Mouse (Mus musculus) limb, embryonic 13.5 days (tissue): Measurements from ENCODE around the gene Wnt10b. TPM values are rescaled to one million over a fixed set of nuclear protein-coding genes. Genes with fewer than 3 reads are reported as not detected.
A peak's percentile ranks its signal among the peaks of the same experiment; 100 is the strongest.
"Not testable (repeated sequence)": the region's sequence is repeated elsewhere in the genome, so short reads cannot be mapped to it uniquely, and the experiment has no call there.

Source experiments
- ATAC-seq: fragments of 200-750 bp; cut with Nextera tagmentation; 2 replicates; pipeline ENCODE4 v1.8.0; 2017; ENCODE audit warnings: low read depth, moderate number of reproducible peaks, moderate TSS enrichment; ENCODE audit not compliant: low FRiP score
- H3K27ac ChIP-seq: fragments of 300-500 bp; sonication (generic); 2 replicates; pipeline ENCODE4 v1.5.1; 2015; ENCODE audit warnings: inconsistent platforms, mild to moderate bottlenecking, moderate library complexity
- H3K27me3 ChIP-seq: fragments of 300-500 bp; sonication (generic); 2 replicates; pipeline ENCODE4 v1.6.1; 2015; ENCODE audit warnings: mild to moderate bottlenecking, inconsistent platforms
- H3K36me3 ChIP-seq: fragments of 300-500 bp; sonication (generic); 2 replicates; pipeline ENCODE4 v1.6.1; 2015; ENCODE audit warnings: inconsistent platforms, mild to moderate bottlenecking, moderate library complexity
- H3K4me1 ChIP-seq: fragments of 300-500 bp; sonication (generic); 2 replicates; pipeline ENCODE4 v1.6.1; 2015; ENCODE audit warnings: inconsistent platforms
- H3K4me2 ChIP-seq: fragments of 300-500 bp; sonication (generic); replicated peaks from 2 replicates; pipeline ENCODE4 v1.6.1; 2015; ENCODE audit warnings: inconsistent platforms, mild to moderate bottlenecking, moderate library complexity
- H3K4me3 ChIP-seq: fragments of 300-500 bp; sonication (generic); 2 replicates; pipeline ENCODE4 v1.5.1; 2015; ENCODE audit warnings: moderate library complexity, mild to moderate bottlenecking, inconsistent platforms
- H3K9ac ChIP-seq: fragments of 300-500 bp; sonication (generic); 2 replicates; pipeline ENCODE4 v1.6.1; 2015; ENCODE audit warnings: mild to moderate bottlenecking, inconsistent platforms
- H3K9me3 ChIP-seq: fragments of 300-500 bp; sonication (generic); 2 replicates; pipeline ENCODE4 v1.6.1; 2016; ENCODE audit warnings: inconsistent platforms
- WGBS: fragments of 180-500 bp; shearing (Covaris S2); methylation state at CpG from one replicate; pipeline ENCODE4 v1.1.7; 2015; 5-methylcytosine and 5-hydroxymethylcytosine counted together
- polyA plus RNA-seq: library from polyadenylated mRNA; unstranded; fragments of >200 nt; fragmentation: Nextera tagmentation; extraction: Ambion mirVana; gene quantifications from 2 replicates; pipeline ENCODE4 v1.2.1, GENCODE M21; 2015

Gene Wnt10b
- polyA plus RNA-seq: 2.1 and 2.4 TPM in 2 replicates

GRCm38 (mm10) chr15:98777762-98778161 lies at the start of gene Wnt10b:
Wnt10b (minus strand) TSS chr15:98778150.
- Histone ChIP-seq H3K9ac (peak within 1 kb of the TSS; percentile 35; the same call in 1 of the 2 replicates), H3K36me3 (no peaks in the 10 kb centered on the region), H3K4me3 (peak within 1 kb of the TSS; percentile 38), H3K4me2 (peak within 1 kb of the TSS; percentile 57), H3K4me1 (peaks cover 56% of the 10 kb centered on the region), H3K27me3 (peaks cover 99% of the 10 kb centered on the region), H3K27ac (no peak within 1 kb of the TSS), H3K9me3 (no peaks in the 10 kb centered on the region)
- no peak for ATAC-seq
- WGBS: under 1% methylated on average over 27 of the region's 33 CpGs

DNA sequence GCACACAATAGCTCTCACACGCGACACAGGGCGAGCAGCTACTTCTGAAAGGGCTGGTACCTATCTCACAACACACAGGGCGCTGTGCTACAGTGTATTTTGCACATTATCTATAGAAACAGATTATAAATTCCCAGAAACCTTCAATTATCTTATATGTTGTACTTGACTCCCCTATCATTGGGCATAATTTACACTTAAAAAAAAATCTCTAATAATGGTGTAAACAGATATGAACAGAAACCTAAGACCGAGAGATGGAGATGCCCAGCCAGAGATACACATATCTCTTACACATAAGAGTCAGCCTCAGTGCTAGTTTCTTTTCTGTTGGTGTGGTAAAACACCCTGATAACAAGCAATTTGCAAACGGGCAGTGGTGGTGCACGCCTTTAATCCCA lies 49.7 kb upstream of the Wnt10b start:
- Histone ChIP-seq H3K9ac (no peak overlapping the region), H3K27me3 (no peaks in the 10 kb centered on the region), H3K9me3 (no peaks in the 10 kb centered on the region), H3K4me1 (peaks cover 19% of the 10 kb centered on the region), H3K36me3 (peaks cover 34% of the 10 kb centered on the region), H3K27ac (no peak overlapping the region), H3K4me3 (no peak overlapping the region), H3K4me2 (no peak overlapping the region)
- no peak for ATAC-seq
- 93% methylated on average over 7 of the region's 7 CpGs for WGBS

DNA sequence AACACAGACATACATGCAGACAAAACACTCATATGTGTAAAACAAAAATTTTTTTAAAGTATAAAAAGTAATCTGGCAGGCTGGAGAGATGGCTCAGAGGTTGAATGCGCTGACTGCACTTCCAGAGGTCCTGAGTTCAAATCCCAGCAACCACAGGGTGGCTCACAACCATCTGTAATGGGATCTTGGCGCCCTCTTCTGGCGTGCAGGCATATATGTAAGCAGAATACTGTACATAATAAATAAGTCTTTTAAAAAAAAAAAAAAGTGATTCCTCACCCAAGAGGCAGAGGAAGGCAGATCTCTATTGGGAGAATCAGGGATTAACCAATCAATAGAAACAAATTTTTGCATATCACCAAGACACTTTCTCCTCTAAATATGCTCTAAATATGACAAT lies 45.5 kb upstream of the Wnt10b start:
- Histone ChIP-seq H3K27me3 (no peaks in the 10 kb centered on the region), H3K9me3 (no peaks in the 10 kb centered on the region), H3K4me2 (no peak overlapping the region), H3K4me3 (no peak overlapping the region), H3K4me1 (no peaks in the 10 kb centered on the region), H3K36me3 (peaks cover 69% of the 10 kb centered on the region), H3K9ac (no peak overlapping the region), H3K27ac (no peak overlapping the region)
- ATAC-seq: no peak
- WGBS: 77% methylated on average over 3 of the region's 3 CpGs

- H3K4me2 ChIP-seq: no peak overlapping the region
- no peaks in the 10 kb centered on the region for H3K4me1 ChIP-seq
- H3K27me3 ChIP-seq: no peaks in the 10 kb centered on the region
- no peak overlapping the region for H3K27ac ChIP-seq
- H3K9me3 ChIP-seq: no peaks in the 10 kb centered on the region
- H3K36me3 ChIP-seq: peaks cover 72% of the 10 kb centered on the region
- no peak for ATAC-seq
- no peak overlapping the region for H3K9ac ChIP-seq
- H3K4me3 ChIP-seq: no peak overlapping the region
- 90% methylated on average over 5 of the region's 5 CpGs for WGBS
These were observed 44.2 kb upstream of the Wnt10b start for GRCm38 (mm10) chr15:98822147-98822546.

DNA sequence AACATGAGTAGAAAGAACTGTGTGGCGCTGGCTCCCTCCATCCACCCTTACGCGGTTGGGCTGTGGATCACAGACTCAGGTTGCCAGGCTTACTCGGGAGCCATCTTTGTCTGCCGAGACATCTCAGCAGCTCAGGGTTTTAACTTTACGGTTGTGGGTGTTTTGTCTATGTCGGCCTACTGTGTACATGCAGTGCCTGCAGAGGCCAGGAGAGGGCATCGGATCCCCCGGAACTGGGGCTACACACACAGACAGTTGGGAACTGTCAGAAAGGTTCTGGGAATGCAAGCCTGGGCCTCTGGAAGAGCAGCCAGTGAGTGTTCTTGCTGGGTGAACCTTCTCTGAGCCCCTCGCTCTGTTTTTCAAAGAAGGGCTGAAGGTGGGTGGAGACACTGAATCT lies 43.5 kb upstream of the Wnt10b start:
- H3K4me2 ChIP-seq: no peak overlapping the region
- WGBS: 33% methylated on average over 10 of the region's 10 CpGs
- peaks cover 79% of the 10 kb centered on the region for H3K36me3 ChIP-seq
- no peaks in the 10 kb centered on the region for H3K9me3 ChIP-seq
- H3K4me3 ChIP-seq: no peak overlapping the region
- H3K9ac ChIP-seq: no peak overlapping the region
- no peaks in the 10 kb centered on the region for H3K27me3 ChIP-seq
- no peak overlapping the region for H3K27ac ChIP-seq
- no peaks in the 10 kb centered on the region for H3K4me1 ChIP-seq
- ATAC-seq: no peak

DNA sequence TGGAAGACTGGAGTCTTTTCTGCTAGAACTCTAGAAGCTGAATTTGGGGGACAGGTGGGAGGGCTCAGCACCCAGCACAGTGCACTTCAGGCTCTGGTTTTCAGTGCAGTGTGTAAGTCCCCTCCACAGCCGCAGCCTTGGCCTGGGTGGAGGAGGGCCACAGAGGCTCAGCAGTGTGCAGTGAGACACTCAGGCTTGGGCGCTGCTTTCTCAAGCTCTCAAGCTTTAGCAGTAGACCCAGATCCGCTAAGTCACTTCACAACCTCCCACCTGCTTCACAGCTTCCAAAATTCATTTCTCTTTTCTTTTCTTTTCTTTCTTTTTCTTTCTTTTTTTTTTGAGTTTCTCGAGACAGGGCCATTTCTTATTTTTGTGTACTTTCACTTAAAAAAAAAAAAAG lies 43.0 kb upstream of the Wnt10b start:
- ATAC-seq: no peak
- Histone ChIP-seq H3K27me3 (no peaks in the 10 kb centered on the region), H3K36me3 (peaks cover 83% of the 10 kb centered on the region), H3K4me2 (no peak overlapping the region), H3K9me3 (no peaks in the 10 kb centered on the region), H3K9ac (no peak overlapping the region), H3K4me3 (no peak overlapping the region), H3K4me1 (no peaks in the 10 kb centered on the region), H3K27ac (no peak overlapping the region)
- 88% methylated on average over 4 of the region's 4 CpGs for WGBS

- WGBS: 90% methylated on average over 7 of the region's 7 CpGs
- no peaks in the 10 kb centered on the region for H3K27me3 ChIP-seq
- no peak overlapping the region for H3K9ac ChIP-seq
- no peak overlapping the region for H3K27ac ChIP-seq
- H3K9me3 ChIP-seq: no peaks in the 10 kb centered on the region
- peaks cover 84% of the 10 kb centered on the region for H3K36me3 ChIP-seq
- no peak overlapping the region for H3K4me3 ChIP-seq
- H3K4me2 ChIP-seq: no peak overlapping the region
- no peak for ATAC-seq
- no peaks in the 10 kb centered on the region for H3K4me1 ChIP-seq
These were observed 40.2 kb upstream of the Wnt10b start for GRCm38 (mm10) chr15:98818171-98818570.

- Histone ChIP-seq H3K36me3 (peaks cover 66% of the 10 kb centered on the region), H3K27ac (no peak overlapping the region)
These were observed 34.9 kb upstream of the Wnt10b start for GRCm38 (mm10) chr15:98812741-98813424.

DNA sequence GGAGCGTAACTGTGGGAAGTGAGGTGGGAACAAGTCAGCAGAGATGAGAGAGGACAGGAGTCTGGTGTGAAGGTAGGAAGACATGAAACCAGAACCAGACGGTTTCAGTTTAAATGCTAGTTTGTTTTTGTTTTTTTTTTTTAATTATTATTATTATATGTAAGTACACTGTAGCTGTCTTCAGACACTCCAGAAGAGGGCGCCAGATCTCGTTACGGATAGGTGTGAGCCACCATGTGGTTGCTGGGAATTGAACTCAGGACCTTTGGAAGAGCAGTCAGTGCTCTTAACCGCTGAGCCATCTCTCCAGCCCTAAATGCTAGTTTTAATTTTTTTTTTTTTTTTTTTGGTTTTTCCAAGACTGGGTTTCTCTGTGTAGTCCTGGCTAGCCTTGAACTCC lies 32.3 kb upstream of the Wnt10b start:
- Histone ChIP-seq H3K27me3 (peaks cover 60% of the 10 kb centered on the region), H3K36me3 (peaks cover 43% of the 10 kb centered on the region), H3K4me1 (peaks cover 35% of the 10 kb centered on the region)
- not testable (repeated sequence) for H3K4me3 ChIP-seq, ATAC-seq, H3K27ac ChIP-seq, H3K9me3 ChIP-seq, H3K4me2 ChIP-seq, H3K9ac ChIP-seq
- 71% methylated on average over 6 of the region's 6 CpGs for WGBS

More at GRCm38 (mm10) chr15:98812741-98813424, 34.9 kb upstream of the Wnt10b start:
- WGBS: 87% methylated on average over 20 of the region's 20 CpGs
- H3K4me3 ChIP-seq: no peak overlapping the region
- peaks cover 34% of the 10 kb centered on the region for H3K27me3 ChIP-seq
- H3K4me2 ChIP-seq: no peak overlapping the region
- no peak for ATAC-seq
- H3K4me1 ChIP-seq: peaks cover 11% of the 10 kb centered on the region
- H3K9me3 ChIP-seq: no peaks in the 10 kb centered on the region
- H3K9ac ChIP-seq: no peak overlapping the region

GRCm38 (mm10) chr15:98809390-98809789 lies 31.4 kb upstream of the Wnt10b start, which contains the start of gene Ddn:
Ddn (minus strand) TSS chr15:98809490.
- peak within 1 kb of the TSS; percentile 83 for H3K4me2 ChIP-seq
- ATAC-seq: no peak
- H3K36me3 ChIP-seq: peaks cover 37% of the 10 kb centered on the region
- no peaks in the 10 kb centered on the region for H3K9me3 ChIP-seq
- H3K27me3 ChIP-seq: peaks cover 69% of the 10 kb centered on the region
- H3K4me3 ChIP-seq: peak within 1 kb of the TSS; percentile 49
- 45% methylated on average over 3 of the region's 3 CpGs for WGBS
- H3K9ac ChIP-seq: peak within 1 kb of the TSS; percentile 67; the same call in 1 of the 2 replicates
- peaks cover 40% of the 10 kb centered on the region for H3K4me1 ChIP-seq
- no peak within 1 kb of the TSS for H3K27ac ChIP-seq

GRCm38 (mm10) chr15:98808651-98809134 lies 30.7 kb upstream of the Wnt10b start:
- Histone ChIP-seq H3K9me3 (no peaks in the 10 kb centered on the region), H3K27ac (no peak overlapping the region), H3K4me2 (peak overlapping the region; percentile 83; the same call in 1 of the 2 replicates), H3K27me3 (peaks cover 75% of the 10 kb centered on the region), H3K9ac (0 out of 2 replicates have a peak overlapping the region, but pooled peaks have one; percentile 67), H3K4me3 (peak overlapping the region; percentile 49), H3K36me3 (peaks cover 30% of the 10 kb centered on the region), H3K4me1 (peaks cover 44% of the 10 kb centered on the region)
- WGBS: 6% methylated on average over 6 of the region's 6 CpGs
- no peak for ATAC-seq

DNA sequence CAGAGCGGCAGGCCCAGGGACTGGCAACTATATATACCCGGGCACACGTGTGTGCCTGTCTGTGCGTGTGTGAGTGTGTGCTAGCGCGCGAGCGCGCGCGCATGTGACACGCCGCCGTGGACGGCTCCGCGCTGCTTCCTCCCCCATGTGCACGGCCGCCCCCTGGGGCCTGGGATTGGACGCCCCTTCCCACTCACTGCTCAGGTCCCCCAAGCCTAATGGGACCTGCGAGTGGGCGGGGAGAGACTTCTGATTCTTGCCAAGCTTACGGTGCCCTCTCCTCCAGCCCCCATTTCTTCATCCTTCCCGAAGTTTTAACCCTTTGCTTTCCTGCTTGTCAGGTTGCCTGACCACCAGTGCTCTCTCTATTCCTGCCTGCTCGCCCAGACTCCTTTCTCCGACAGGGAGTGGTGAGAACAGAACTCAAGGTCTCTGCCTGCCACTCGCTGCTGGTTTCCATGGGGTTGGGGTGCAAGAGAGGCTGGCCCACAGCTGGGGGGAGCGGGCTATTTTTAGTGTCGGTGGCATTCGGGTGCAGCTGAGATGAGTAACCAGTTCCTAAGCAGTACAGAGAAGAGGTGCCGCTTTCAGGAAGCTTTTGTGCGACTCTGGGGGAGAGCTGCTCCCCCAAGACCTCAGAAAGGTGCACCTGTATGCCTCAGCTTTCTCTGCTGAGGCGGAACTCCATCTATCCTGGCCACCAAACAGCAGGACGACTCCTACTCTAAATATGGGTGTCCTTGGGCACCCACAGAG lies 30.1 kb upstream of the Wnt10b start:
- peak overlapping the region; percentile 49 for H3K4me3 ChIP-seq
- H3K9me3 ChIP-seq: no peaks in the 10 kb centered on the region
- peaks cover 24% of the 10 kb centered on the region for H3K36me3 ChIP-seq
- ATAC-seq: 0 out of 2 replicates have a peak, but pooled peaks have one; percentile 25
- no peak overlapping the region for H3K27ac ChIP-seq
- WGBS: 2% methylated on average over 18 of the region's 34 CpGs
- H3K9ac ChIP-seq: peak overlapping the region; percentile 67
- peaks cover 81% of the 10 kb centered on the region for H3K27me3 ChIP-seq
- peaks cover 47% of the 10 kb centered on the region for H3K4me1 ChIP-seq
- peak overlapping the region; percentile 83 for H3K4me2 ChIP-seq
